Mouse (Mus musculus) olfactory bulb, adult 2 months (tissue): ENCODE data around the gene Mia3. TPM values are rescaled to one million over a fixed set of nuclear protein-coding genes. Genes with fewer than 3 reads are reported as not detected.
"Not testable (repeated sequence)": the region's sequence is repeated elsewhere in the genome, so short reads cannot be mapped to it uniquely, and the experiment has no call there.

Experiments used
- H3K27ac ChIP-seq: fragments of 200-500 bp; 2 replicates; pipeline ENCODE4 v1.5.1; 2012; ENCODE audit warnings: low read depth, low read length; ENCODE audit not compliant: insufficient read depth
- H3K4me1 ChIP-seq: fragments of 200-500 bp; 2 replicates; pipeline ENCODE4 v1.6.1; 2012; ENCODE audit warnings: low read length; ENCODE audit not compliant: control insufficient read depth, insufficient read depth
- H3K4me3 ChIP-seq: fragments of 200-500 bp; 2 replicates; pipeline ENCODE4 v1.5.1; 2012; ENCODE audit warnings: mild to moderate bottlenecking, low read depth, low read length, moderate library complexity; ENCODE audit not compliant: insufficient read depth
- CTCF ChIP-seq: fragments of 200-500 bp; IDR thresholded peaks from 2 replicates; pipeline ENCODE4 v1.5.1; 2012; ENCODE audit warnings: low read depth, mild to moderate bottlenecking, low read length, moderate library complexity; ENCODE audit not compliant: insufficient read depth
- POLR2A ChIP-seq: fragments of 200-500 bp; IDR thresholded peaks from 2 replicates; pipeline ENCODE4 v1.6.1; 2012; ENCODE audit warnings: mild to moderate bottlenecking, low read depth, low read length, moderate library complexity; ENCODE audit not compliant: insufficient read depth
- WGBS: fragments of 180-500 bp; shearing (Covaris S2); methylation state at CpG from one replicate; pipeline ENCODE4 v1.1.7; 2018; 5-methylcytosine and 5-hydroxymethylcytosine counted together
- polyA plus RNA-seq: library from polyadenylated mRNA; stranded (reverse); fragments of >200 nt; gene quantifications from 2 replicates; pipeline ENCODE4 v1.2.4, GENCODE M21; 2012; ENCODE audit warnings: low replicate concordance; ENCODE audit not compliant: missing spikeins, insufficient read depth, insufficient read length

Mia3 gene
- polyA plus RNA-seq, 1 experiment = not detected

GRCm38 (mm10) chr1:183349840-183350239 lies 19.5 kb downstream of the Mia3 start:
- Histone ChIP-seq H3K4me1 (0 out of 2 replicates have a peak, but pooled peaks cover 4% of the 10 kb centered on the region), H3K4me3 (no peak overlapping the region), H3K27ac (no peak overlapping the region)
- TF ChIP-seq CTCF (no peak), POLR2A (no peak)
- 14% methylated on average over 6 of the region's 6 CpGs for WGBS

DNA sequence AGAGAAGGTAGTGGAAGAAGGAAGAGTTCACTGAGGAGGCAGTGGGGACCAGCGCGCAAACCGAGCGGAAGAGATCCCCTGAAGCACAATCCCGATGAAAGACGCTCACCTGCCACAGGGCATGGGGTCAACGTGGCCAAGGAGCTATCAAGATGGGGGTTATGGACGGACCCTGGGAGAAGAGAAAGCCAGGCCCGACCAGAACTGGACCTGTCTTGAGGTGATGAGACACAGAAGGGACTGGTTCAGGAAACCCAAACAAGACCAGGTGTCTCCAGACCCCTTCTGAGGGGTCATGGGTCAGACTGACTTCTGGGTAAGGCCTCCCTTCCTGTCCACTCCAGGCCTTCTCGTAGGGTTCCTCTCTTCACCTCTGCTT lies 23.5 kb downstream of the Mia3 start:
- Histone ChIP-seq H3K27ac (peak overlapping the region; percentile 72), H3K4me1 (0 out of 2 replicates have a peak, but pooled peaks cover 4% of the 10 kb centered on the region), H3K4me3 (peak overlapping the region; percentile 85)
- TF ChIP-seq CTCF = no peak
- no peak for TF ChIP-seq POLR2A
- 6% methylated on average over 10 of the region's 10 CpGs for WGBS

GRCm38 (mm10) chr1:183344886-183345816 lies 24.2 kb downstream of the Mia3 start:
- Histone ChIP-seq H3K27ac (peak overlapping the region; percentile 72), H3K4me1 (0 out of 2 replicates have a peak, but pooled peaks cover 4% of the 10 kb centered on the region), H3K4me3 (peak overlapping the region; percentile 85)
- no peak for TF ChIP-seq CTCF
- TF ChIP-seq POLR2A = no peak
- under 1% methylated on average over 71 of the region's 72 CpGs for WGBS

DNA sequence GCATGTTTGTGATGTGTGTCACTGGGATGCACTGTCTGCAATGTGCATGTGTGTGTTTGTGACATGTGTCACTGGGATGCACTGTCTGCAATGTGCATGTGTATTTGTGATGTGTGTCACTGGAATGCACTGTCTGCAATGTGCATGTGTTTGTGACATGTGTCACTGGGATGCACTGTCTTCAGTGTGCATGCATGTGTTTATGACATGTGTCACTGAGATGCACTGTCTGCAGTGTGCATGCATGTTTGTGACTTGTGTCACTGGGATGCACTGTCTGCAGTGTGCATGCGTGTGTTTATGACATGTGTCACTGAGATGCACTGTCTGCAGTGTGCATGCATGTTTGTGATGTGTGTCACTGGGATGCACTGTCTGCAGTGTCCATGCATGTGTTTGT lies 26.5 kb downstream of the Mia3 start:
- H3K27ac ChIP-seq, H3K4me3 ChIP-seq, H3K4me1 ChIP-seq: not testable (repeated sequence)
- 97% methylated on average over 1 of the region's 1 CpGs for WGBS

DNA sequence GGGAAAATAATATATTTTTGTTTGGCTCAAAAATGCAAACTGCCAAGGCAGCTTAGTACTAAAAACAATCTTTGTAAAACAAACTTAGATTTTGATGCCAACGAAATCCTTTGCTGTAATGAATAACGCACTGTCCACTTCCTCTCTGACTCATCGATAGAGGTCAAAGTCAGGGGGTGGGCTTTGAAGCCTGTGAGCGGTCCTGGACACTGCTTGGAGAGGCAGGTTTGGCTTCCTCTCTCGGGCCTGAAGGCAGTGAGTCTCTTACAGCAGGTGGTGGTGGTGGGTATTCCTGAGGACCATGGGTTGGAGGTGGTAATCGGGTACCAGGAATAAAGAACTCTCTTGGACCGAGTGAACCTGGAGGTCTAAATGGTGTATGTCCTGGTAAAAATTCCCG lies 42.2 kb downstream of the Mia3 start:
- TF ChIP-seq CTCF (no peak), POLR2A (no peak)
- Histone ChIP-seq H3K27ac (no peak overlapping the region), H3K4me1 (no peaks in the 10 kb centered on the region), H3K4me3 (no peak overlapping the region)
- 91% methylated on average over 8 of the region's 8 CpGs for WGBS

GRCm38 (mm10) chr1:183324433-183324832 lies 44.9 kb downstream of the Mia3 start:
- TF ChIP-seq POLR2A = no peak
- TF ChIP-seq CTCF = no peak
- Histone ChIP-seq H3K4me3 (no peak overlapping the region), H3K4me1 (peaks cover 4% of the 10 kb centered on the region), H3K27ac (no peak overlapping the region)
- WGBS = 96% methylated on average over 6 of the region's 6 CpGs

DNA sequence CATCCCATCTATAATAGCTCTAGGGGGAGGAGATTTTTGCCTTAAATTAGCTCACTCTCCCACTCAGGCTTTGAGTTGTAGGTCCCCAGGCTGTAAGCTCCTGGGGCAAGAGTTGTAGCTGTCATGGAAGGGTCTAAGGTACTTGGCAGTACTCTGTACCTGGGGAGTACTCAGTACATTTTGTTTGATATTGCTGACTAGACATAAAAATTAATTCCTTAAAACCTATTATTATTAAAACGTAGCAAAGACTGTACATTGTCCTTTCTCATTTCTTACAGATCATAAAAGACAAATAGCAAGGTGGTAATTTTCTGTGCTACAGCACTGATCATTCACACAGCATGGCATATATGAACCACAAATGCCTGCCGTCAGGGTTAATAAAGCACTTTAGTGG lies 45.4 kb downstream of the Mia3 start:
- 76% methylated on average over 2 of the region's 2 CpGs for WGBS
- Histone ChIP-seq H3K27ac (no peak overlapping the region), H3K4me3 (no peak overlapping the region), H3K4me1 (peaks cover 4% of the 10 kb centered on the region)
- TF ChIP-seq POLR2A (no peak), CTCF (no peak)

- H3K27ac ChIP-seq, H3K4me3 ChIP-seq, H3K4me1 ChIP-seq: not testable (repeated sequence)
- 86% methylated on average over 5 of the region's 5 CpGs for WGBS
Observed at GRCm38 (mm10) chr1:183322496-183322895, 46.9 kb downstream of the Mia3 start.

GRCm38 (mm10) chr1:183320708-183321107 lies 48.6 kb downstream of the Mia3 start:
- Histone ChIP-seq H3K4me1 (peaks cover 4% of the 10 kb centered on the region), H3K27ac (no peak overlapping the region; the same call in 1 of the 2 replicates), H3K4me3 (no peak overlapping the region)
- WGBS = 36% methylated on average over 3 of the region's 3 CpGs
- TF ChIP-seq POLR2A = no peak
- TF ChIP-seq CTCF = no peak

- H3K4me1 ChIP-seq = no peaks in the 10 kb centered on the region
- TF ChIP-seq POLR2A = no peak
- TF ChIP-seq CTCF = no peak
- 84% methylated on average over 2 of the region's 2 CpGs for WGBS
Observed at GRCm38 (mm10) chr1:183315783-183316182, 53.6 kb downstream of the Mia3 start.

More at GRCm38 (mm10) chr1:183315783-183316182, 53.6 kb downstream of the Mia3 start:
- no peak overlapping the region for H3K4me3 ChIP-seq
- H3K27ac ChIP-seq = no peak overlapping the region
